Mouse (Mus musculus): ENCODE measurements around the gene Psg19. TPM values are rescaled to one million over a fixed set of nuclear protein-coding genes. Genes with fewer than 3 reads are reported as not detected.
"Not testable (repeated sequence)": the region's sequence is repeated elsewhere in the genome, so short reads cannot be mapped to it uniquely, and the experiment has no call there.

The Psg19 gene
- polyA plus RNA-seq, 1 experiment from 2014 or later = not detected

GRCm38 (mm10) chr7:18799129-18799528 lies 809 bp upstream of the Psg19 start:
- Histone ChIP-seq H3K9me3 (no peaks in the 10 kb centered on the region), H3K27me3 (no peaks in the 10 kb centered on the region), H3K36me3 (no peaks in the 10 kb centered on the region), H3K4me3 (replicated peaks) (no peak overlapping the region), H3K4me1 (replicated peaks) (no peaks in the 10 kb centered on the region), H3K9ac (replicated peaks) (no peak overlapping the region), H3K4me2 (replicated peaks) (no peak overlapping the region), H3K27ac (no peak overlapping the region)
- ATAC-seq = no peak
- 39% methylated on average over 3 of the region's 3 CpGs for WGBS

DNA sequence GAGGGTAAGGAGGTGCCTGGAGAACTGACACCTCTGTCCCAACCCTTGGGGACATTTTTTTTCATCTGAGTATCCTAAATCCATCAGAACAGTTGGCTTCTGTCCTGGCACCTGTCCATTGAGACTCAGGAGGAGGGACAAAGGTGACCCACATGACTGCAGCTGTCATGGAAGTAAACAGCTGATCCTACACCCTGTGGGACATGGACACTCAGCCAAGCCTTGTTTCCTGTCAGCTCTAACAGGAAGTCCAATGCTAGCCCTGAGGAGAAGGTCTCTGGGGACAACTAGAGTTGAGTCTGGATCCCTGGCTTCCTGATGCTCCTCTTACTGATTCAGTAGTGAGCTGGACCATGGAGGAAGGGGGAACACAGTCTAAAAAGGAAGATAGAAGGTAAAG lies 7.6 kb downstream of the Psg19 start:
- H3K27ac ChIP-seq; H3K36me3 ChIP-seq; H3K9ac ChIP-seq (replicated peaks); H3K27me3 ChIP-seq; H3K4me2 ChIP-seq (replicated peaks); H3K4me3 ChIP-seq (replicated peaks); H3K9me3 ChIP-seq; ATAC-seq; H3K4me1 ChIP-seq (replicated peaks): not testable (repeated sequence)

DNA sequence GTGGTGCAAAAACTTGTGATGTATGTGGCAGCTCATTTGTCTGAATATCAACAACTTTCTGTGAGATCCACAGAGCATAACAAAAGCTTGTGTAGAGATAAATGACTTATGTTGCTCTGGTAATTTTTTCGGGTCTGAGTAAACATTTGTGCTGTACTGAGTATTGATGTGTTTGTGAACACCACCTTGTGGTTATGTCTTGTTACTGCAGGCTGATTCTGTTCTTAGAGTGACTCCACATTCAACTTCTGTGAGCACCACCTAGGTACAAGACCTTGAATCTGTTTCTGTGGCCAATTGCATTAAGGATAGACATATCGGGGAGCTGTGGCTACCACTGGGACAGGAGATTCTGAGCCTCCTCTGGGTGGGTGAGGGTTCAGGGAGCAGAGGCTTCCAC lies 17.0 kb downstream of the Psg19 start:
- not testable (repeated sequence) for H3K9ac ChIP-seq (replicated peaks); H3K4me2 ChIP-seq (replicated peaks); H3K4me3 ChIP-seq (replicated peaks); H3K36me3 ChIP-seq; H3K4me1 ChIP-seq (replicated peaks); H3K9me3 ChIP-seq; ATAC-seq; H3K27me3 ChIP-seq; H3K27ac ChIP-seq
- 54% methylated on average over 2 of the region's 2 CpGs for WGBS

GRCm38 (mm10) chr7:18779337-18779781 lies 19.0 kb downstream of the Psg19 start:
- no peak for ATAC-seq
- Histone ChIP-seq H3K27ac (no peak overlapping the region), H3K9me3 (no peaks in the 10 kb centered on the region), H3K36me3 (no peaks in the 10 kb centered on the region), H3K27me3 (no peaks in the 10 kb centered on the region), H3K4me2 (replicated peaks) (no peak overlapping the region), H3K4me3 (replicated peaks) (no peak overlapping the region), H3K4me1 (replicated peaks) (no peaks in the 10 kb centered on the region), H3K9ac (replicated peaks) (no peak overlapping the region)

DNA sequence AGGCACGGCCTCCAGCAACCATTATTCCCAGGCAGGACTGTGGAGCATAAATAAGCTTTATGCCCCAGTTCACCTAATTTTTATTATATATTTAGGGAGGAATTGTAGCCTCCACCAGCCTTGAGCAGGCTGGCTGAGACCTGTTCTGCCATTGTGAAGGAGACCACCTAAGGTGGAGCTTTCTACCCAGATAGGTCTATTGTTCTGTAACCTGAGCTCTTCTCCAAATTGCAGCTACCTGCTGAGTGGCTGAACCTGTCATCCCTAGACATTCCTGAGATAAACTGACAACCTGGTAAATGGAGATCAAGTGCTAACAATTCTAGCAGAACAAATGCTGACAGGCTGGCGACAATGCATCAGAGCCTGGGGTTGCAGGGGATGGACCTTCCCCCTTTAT lies 35.4 kb downstream of the Psg19 start:
- H3K4me3 ChIP-seq (replicated peaks); H3K9ac ChIP-seq (replicated peaks); H3K36me3 ChIP-seq; H3K4me1 ChIP-seq (replicated peaks); ATAC-seq; H3K27ac ChIP-seq; H3K4me2 ChIP-seq (replicated peaks); H3K27me3 ChIP-seq; H3K9me3 ChIP-seq: not testable (repeated sequence)
- WGBS = 13% methylated on average over 1 of the region's 2 CpGs

DNA sequence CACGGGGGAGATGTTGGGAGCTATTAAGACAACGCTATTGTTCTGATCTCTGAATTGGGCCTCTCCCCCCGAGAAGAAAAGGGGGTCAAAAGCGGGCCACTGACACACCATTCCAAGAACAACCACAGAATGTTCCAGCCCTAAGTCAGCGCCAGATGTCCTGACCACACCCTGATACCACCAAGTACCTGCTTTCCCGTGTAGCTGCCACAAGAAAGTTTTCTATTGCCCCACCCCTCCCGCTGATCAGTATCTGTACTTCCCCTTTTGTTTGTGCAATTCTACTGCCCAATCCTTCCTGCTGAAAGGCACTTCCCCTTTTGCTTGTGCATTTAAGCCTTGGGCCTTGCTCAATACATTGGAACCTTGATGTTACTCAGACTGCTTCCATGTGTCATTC lies 38.2 kb downstream of the Psg19 start:
- WGBS = 91% methylated on average over 7 of the region's 7 CpGs
- ATAC-seq; H3K9ac ChIP-seq (replicated peaks): not testable (repeated sequence)

GRCm38 (mm10) chr7:18749896-18750477 lies 48.3 kb downstream of the Psg19 start:
- H3K27me3 ChIP-seq = peaks cover 11% of the 10 kb centered on the region; the same call in 1 of the 2 replicates
- not testable (repeated sequence) for H3K27ac ChIP-seq; H3K4me2 ChIP-seq (replicated peaks); H3K4me1 ChIP-seq (replicated peaks); H3K36me3 ChIP-seq; H3K9me3 ChIP-seq; H3K9ac ChIP-seq (replicated peaks); H3K4me3 ChIP-seq (replicated peaks)
- ATAC-seq = peak; percentile 83
- WGBS = 58% methylated on average over 11 of the region's 13 CpGs

More for the DNA sequence above, 38.2 kb downstream of the Psg19 start:
- H3K27me3 ChIP-seq; H3K9me3 ChIP-seq; H3K36me3 ChIP-seq; H3K4me2 ChIP-seq (replicated peaks); H3K4me1 ChIP-seq (replicated peaks); H3K27ac ChIP-seq; H3K4me3 ChIP-seq (replicated peaks): not testable (repeated sequence)

DNA sequence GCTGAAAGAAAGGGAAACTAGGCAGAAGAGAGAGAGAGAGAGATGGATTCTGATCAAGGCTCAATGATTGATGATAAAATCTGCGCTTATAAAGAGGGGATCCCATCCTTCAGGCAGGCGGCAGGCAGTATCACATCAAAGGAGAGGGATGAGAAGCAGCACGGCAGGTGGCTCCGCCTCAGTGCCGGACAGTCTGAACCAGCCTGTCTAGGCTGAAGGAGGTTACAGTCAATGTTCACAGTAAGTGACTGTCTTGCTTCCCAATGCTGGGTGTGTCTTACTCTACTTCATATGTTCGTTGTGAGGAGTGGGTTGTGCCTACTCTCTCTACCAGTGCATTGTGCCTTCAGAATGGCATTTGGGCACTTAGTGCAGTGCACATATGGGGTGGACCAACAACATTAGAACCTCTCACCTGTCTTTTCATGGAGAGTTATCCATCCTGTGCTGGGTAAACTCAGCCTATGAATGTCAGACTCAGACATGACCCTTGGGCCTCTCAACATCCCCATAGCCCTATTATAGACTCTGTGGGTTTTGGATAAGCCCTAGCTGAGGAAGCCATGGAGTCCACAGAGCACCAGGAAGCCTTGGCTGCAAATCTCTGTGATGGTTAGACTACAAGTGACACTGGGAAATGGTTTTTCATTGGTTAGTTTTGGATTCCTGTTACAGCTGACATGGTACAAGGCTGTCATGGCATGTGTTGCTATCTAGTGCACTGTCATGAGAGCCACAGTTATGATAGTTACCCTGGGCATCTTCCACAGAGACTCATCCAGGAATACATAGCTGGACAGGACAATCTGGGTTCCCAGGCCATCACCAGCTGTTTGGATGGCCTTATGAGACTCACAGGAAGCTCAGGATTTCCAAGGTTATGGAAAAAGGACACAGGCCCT lies 49.1 kb downstream of the Psg19 start:
- Histone ChIP-seq H3K9ac (replicated peaks) (no peak overlapping the region), H3K4me2 (replicated peaks) (no peak overlapping the region; the same call in 1 of the 2 replicates), H3K4me1 (replicated peaks) (peaks cover 5% of the 10 kb centered on the region), H3K9me3 (no peaks in the 10 kb centered on the region), H3K27ac (no peak overlapping the region), H3K36me3 (no peaks in the 10 kb centered on the region), H3K4me3 (replicated peaks) (no peak overlapping the region), H3K27me3 (peaks cover 11% of the 10 kb centered on the region; the same call in 1 of the 2 replicates)
- peak; percentile 66 for ATAC-seq
- 21% methylated on average over 6 of the region's 6 CpGs for WGBS

DNA sequence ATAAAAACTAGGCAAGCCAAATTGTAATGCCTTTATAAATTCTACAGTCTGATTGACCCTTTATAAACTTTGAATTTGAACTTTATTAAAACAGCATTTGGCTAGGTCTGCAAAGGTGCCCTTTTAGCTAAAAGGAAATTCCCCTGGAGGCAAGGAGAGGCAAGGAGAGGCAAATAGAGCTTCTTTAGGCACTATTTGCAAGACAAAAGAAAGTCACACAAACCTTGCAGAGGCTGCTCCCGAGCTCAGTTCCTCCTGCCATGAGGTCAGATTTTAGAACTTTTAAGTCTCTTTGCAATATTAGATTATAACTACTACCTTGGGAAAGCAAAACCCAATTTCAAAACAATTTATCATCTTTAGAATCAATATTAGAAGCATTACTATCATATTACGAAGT lies 50.9 kb downstream of the Psg19 start:
- H3K4me2 ChIP-seq (replicated peaks); H3K4me3 ChIP-seq (replicated peaks); H3K36me3 ChIP-seq; H3K27ac ChIP-seq; H3K9me3 ChIP-seq; ATAC-seq; H3K9ac ChIP-seq (replicated peaks); H3K4me1 ChIP-seq (replicated peaks): not testable (repeated sequence)
- WGBS = 36% methylated on average over 2 of the region's 2 CpGs
- peaks cover 11% of the 10 kb centered on the region; the same call in 1 of the 2 replicates for H3K27me3 ChIP-seq

DNA sequence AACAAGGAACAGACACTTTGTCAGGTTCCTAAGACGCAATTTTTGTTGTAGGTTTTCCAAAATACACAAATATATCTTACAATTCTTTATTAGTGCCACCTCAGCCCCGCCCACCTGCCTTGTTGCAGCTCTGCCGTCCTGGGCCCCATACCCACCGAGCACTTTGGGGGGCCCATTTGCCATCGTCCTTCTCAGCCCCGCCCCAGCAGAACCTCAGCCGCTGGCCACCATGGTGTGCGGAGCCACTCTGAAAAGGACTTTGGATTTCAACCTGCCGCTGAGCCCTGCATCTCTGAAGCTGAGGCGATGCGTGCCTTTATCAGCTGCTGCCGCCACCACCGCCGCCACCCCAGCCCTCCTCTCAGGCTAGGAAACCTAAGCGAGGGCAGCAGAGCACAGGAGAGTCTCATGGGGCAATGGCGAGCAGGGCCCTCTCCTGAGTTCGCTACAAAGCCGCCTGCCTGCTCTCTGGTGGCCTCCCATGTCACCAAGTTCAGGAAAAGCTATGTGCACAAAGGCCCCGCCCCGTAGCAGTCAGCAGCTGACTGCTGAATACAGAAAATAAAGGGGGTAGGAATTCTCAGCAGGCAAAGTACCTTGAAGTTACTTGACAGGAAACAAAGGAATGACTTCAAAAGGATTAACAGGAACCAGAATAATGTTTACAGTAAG lies 52.0 kb downstream of the Psg19 start:
- H3K27ac ChIP-seq = peak overlapping the region; percentile 47; the same call in 1 of the 2 replicates

More for the DNA sequence above, 52.0 kb downstream of the Psg19 start:
- Histone ChIP-seq H3K27me3 (peaks cover 11% of the 10 kb centered on the region; the same call in 1 of the 2 replicates), H3K9me3 (no peaks in the 10 kb centered on the region), H3K4me3 (replicated peaks) (peak overlapping the region; percentile 35), H3K4me1 (replicated peaks) (peaks cover 5% of the 10 kb centered on the region), H3K9ac (replicated peaks) (peak overlapping the region; percentile 57), H3K36me3 (no peaks in the 10 kb centered on the region), H3K4me2 (replicated peaks) (peak overlapping the region; percentile 54)
- ATAC-seq = peak; percentile 76
- WGBS = 8% methylated on average over 20 of the region's 20 CpGs
